Mouse (Mus musculus): ENCODE results near the gene Bnipl. TPM values are rescaled to one million over a fixed set of nuclear protein-coding genes. Genes with fewer than 3 reads are reported as not detected.

Bnipl gene
- polyA plus RNA-seq, 1 experiment from 2014 or later = 4.9 TPM

GRCm38 (mm10) chr3:95256931-95257330, 5.9 kb upstream of the Bnipl start:
- no peaks in the 10 kb centered on the region for H3K4me1 ChIP-seq
- no peak overlapping the region for H3K4me3 ChIP-seq
- H3K9ac ChIP-seq = no peak overlapping the region
- ATAC-seq (ENCODE audit: insufficient number of reproducible peaks, insufficient read depth, low FRiP score, low TSS enrichment, low read depth) = no peak
- 88% methylated on average over 5 of the region's 5 CpGs for WGBS
- H3K27me3 ChIP-seq = no peaks in the 10 kb centered on the region
- H3K9me3 ChIP-seq = no peaks in the 10 kb centered on the region
- H3K36me3 ChIP-seq = peaks cover 92% of the 10 kb centered on the region
- no peak overlapping the region for H3K27ac ChIP-seq
- no peak overlapping the region for H3K4me2 ChIP-seq

GRCm38 (mm10) chr3:95250361-95250760, 632 bp downstream of the Bnipl start:
- no peak for ATAC-seq (ENCODE audit: insufficient number of reproducible peaks, insufficient read depth, low FRiP score, low TSS enrichment, low read depth)
- Histone ChIP-seq H3K4me3 (0 out of 2 replicates have a peak overlapping the region, but pooled peaks have one; percentile 3), H3K4me2 (peak overlapping the region; percentile 42), H3K27me3 (no peaks in the 10 kb centered on the region), H3K9me3 (no peaks in the 10 kb centered on the region), H3K9ac (0 out of 2 replicates have a peak overlapping the region, but pooled peaks have one; percentile 32), H3K27ac (peak overlapping the region; percentile 55; the same call in 1 of the 2 replicates), H3K36me3 (peaks cover 44% of the 10 kb centered on the region), H3K4me1 (no peaks in the 10 kb centered on the region; the same call in none of the 2 replicates)
- WGBS = 74% methylated on average over 5 of the region's 5 CpGs

- no peak overlapping the region for H3K9ac ChIP-seq
- H3K27me3 ChIP-seq = no peaks in the 10 kb centered on the region
- H3K27ac ChIP-seq = no peak overlapping the region
- no peak for ATAC-seq (ENCODE audit: insufficient number of reproducible peaks, insufficient read depth, low FRiP score, low TSS enrichment, low read depth)
- H3K36me3 ChIP-seq = peaks cover 32% of the 10 kb centered on the region
- no peak overlapping the region for H3K4me3 ChIP-seq
- no peak overlapping the region for H3K4me2 ChIP-seq
- no peaks in the 10 kb centered on the region; the same call in none of the 2 replicates for H3K4me1 ChIP-seq
- WGBS = 72% methylated on average over 1 of the region's 1 CpGs
- H3K9me3 ChIP-seq = no peaks in the 10 kb centered on the region
Observed at GRCm38 (mm10) chr3:95247660-95248336, 3.2 kb downstream of the Bnipl start.

- 81% methylated on average over 5 of the region's 5 CpGs for WGBS
- H3K4me2 ChIP-seq = no peak overlapping the region
- no peaks in the 10 kb centered on the region; the same call in none of the 2 replicates for H3K4me1 ChIP-seq
- ATAC-seq (ENCODE audit: insufficient number of reproducible peaks, insufficient read depth, low FRiP score, low TSS enrichment, low read depth) = no peak
- H3K4me3 ChIP-seq = no peak overlapping the region
- peaks cover 24% of the 10 kb centered on the region for H3K36me3 ChIP-seq
- H3K27ac ChIP-seq = no peak overlapping the region
- H3K9me3 ChIP-seq = no peaks in the 10 kb centered on the region
- H3K9ac ChIP-seq = no peak overlapping the region
- H3K27me3 ChIP-seq = no peaks in the 10 kb centered on the region
Observed at GRCm38 (mm10) chr3:95246465-95247231, 4.3 kb downstream of the Bnipl start.

- Histone ChIP-seq H3K36me3 (peaks cover 25% of the 10 kb centered on the region), H3K27me3 (no peaks in the 10 kb centered on the region), H3K9ac (no peak overlapping the region), H3K27ac (no peak overlapping the region), H3K4me1 (0 out of 2 replicates have a peak, but pooled peaks cover 3% of the 10 kb centered on the region), H3K4me3 (no peak overlapping the region), H3K4me2 (no peak overlapping the region), H3K9me3 (no peaks in the 10 kb centered on the region)
- WGBS = 77% methylated on average over 2 of the region's 2 CpGs
- ATAC-seq (ENCODE audit: insufficient number of reproducible peaks, insufficient read depth, low FRiP score, low TSS enrichment, low read depth) = no peak
Observed at GRCm38 (mm10) chr3:95243086-95243485, 7.9 kb downstream of the Bnipl start.

- H3K9ac ChIP-seq = peak within 1 kb of the TSS; percentile 32; the same call in 1 of the 2 replicates
Observed at GRCm38 (mm10) chr3:95241498-95241897, 9.5 kb downstream of the Bnipl start, which contains the start of gene Gm128. Gm128 (minus strand) TSS chr3:95241598.

GRCm38 (mm10) chr3:95240900-95241299, 10.1 kb downstream of the Bnipl start:
- H3K9ac ChIP-seq = peak overlapping the region; percentile 32; the same call in 1 of the 2 replicates
- H3K36me3 ChIP-seq = peaks cover 37% of the 10 kb centered on the region
- 33% methylated on average over 17 of the region's 17 CpGs for WGBS
- ATAC-seq (ENCODE audit: insufficient number of reproducible peaks, insufficient read depth, low FRiP score, low TSS enrichment, low read depth) = no peak
- H3K4me2 ChIP-seq = peak overlapping the region; percentile 12; the same call in 1 of the 2 replicates
- H3K27me3 ChIP-seq = no peaks in the 10 kb centered on the region
- H3K4me3 ChIP-seq = no peak overlapping the region
- H3K9me3 ChIP-seq = no peaks in the 10 kb centered on the region
- no peak overlapping the region for H3K27ac ChIP-seq
- H3K4me1 ChIP-seq = 0 out of 2 replicates have a peak, but pooled peaks cover 3% of the 10 kb centered on the region

More at GRCm38 (mm10) chr3:95241498-95241897, 9.5 kb downstream of the Bnipl start, which contains the start of gene Gm128:
- Histone ChIP-seq H3K9me3 (no peaks in the 10 kb centered on the region), H3K27ac (no peak within 1 kb of the TSS), H3K36me3 (peaks cover 34% of the 10 kb centered on the region), H3K4me2 (peak within 1 kb of the TSS; percentile 12; the same call in 1 of the 2 replicates), H3K4me1 (0 out of 2 replicates have a peak, but pooled peaks cover 3% of the 10 kb centered on the region), H3K27me3 (no peaks in the 10 kb centered on the region), H3K4me3 (no peak within 1 kb of the TSS)
- 80% methylated on average over 7 of the region's 7 CpGs for WGBS
- no peak for ATAC-seq (ENCODE audit: insufficient number of reproducible peaks, insufficient read depth, low FRiP score, low TSS enrichment, low read depth)

- H3K4me2 ChIP-seq = no peak overlapping the region
- H3K27me3 ChIP-seq = no peaks in the 10 kb centered on the region
- 0 out of 2 replicates have a peak, but pooled peaks cover 3% of the 10 kb centered on the region for H3K4me1 ChIP-seq
- no peak overlapping the region for H3K4me3 ChIP-seq
- no peaks in the 10 kb centered on the region for H3K9me3 ChIP-seq
- H3K9ac ChIP-seq = no peak overlapping the region
- no peak for ATAC-seq (ENCODE audit: insufficient number of reproducible peaks, insufficient read depth, low FRiP score, low TSS enrichment, low read depth)
- WGBS = 92% methylated on average over 12 of the region's 12 CpGs
- H3K27ac ChIP-seq = no peak overlapping the region
- peaks cover 41% of the 10 kb centered on the region for H3K36me3 ChIP-seq
Observed at GRCm38 (mm10) chr3:95239971-95240370, 11.0 kb downstream of the Bnipl start.

- Histone ChIP-seq H3K27ac (no peak overlapping the region), H3K4me2 (no peak overlapping the region), H3K36me3 (peaks cover 45% of the 10 kb centered on the region), H3K9me3 (no peaks in the 10 kb centered on the region), H3K9ac (no peak overlapping the region), H3K4me3 (no peak overlapping the region), H3K4me1 (0 out of 2 replicates have a peak, but pooled peaks cover 3% of the 10 kb centered on the region), H3K27me3 (no peaks in the 10 kb centered on the region)
- whole genome bisulfite sequencing = 86% methylated on average over 6 of the region's 6 CpGs
- ATAC-seq (ENCODE audit: insufficient number of reproducible peaks, insufficient read depth, low FRiP score, low TSS enrichment, low read depth) = no peak
Observed at GRCm38 (mm10) chr3:95239022-95239421, 12.0 kb downstream of the Bnipl start.

- 0 out of 2 replicates have a peak, but pooled peaks cover 3% of the 10 kb centered on the region for H3K4me1 ChIP-seq
- H3K4me2 ChIP-seq = no peak overlapping the region
- H3K9me3 ChIP-seq = no peaks in the 10 kb centered on the region
- no peak for ATAC-seq (ENCODE audit: insufficient number of reproducible peaks, insufficient read depth, low FRiP score, low TSS enrichment, low read depth)
- H3K4me3 ChIP-seq = no peak overlapping the region
- 86% methylated on average over 8 of the region's 8 CpGs for WGBS
- H3K36me3 ChIP-seq = peaks cover 57% of the 10 kb centered on the region
- no peak overlapping the region for H3K27ac ChIP-seq
- H3K27me3 ChIP-seq = no peaks in the 10 kb centered on the region
- H3K9ac ChIP-seq = no peak overlapping the region
Observed at GRCm38 (mm10) chr3:95237541-95238099, 13.4 kb downstream of the Bnipl start.
